Mouse (Mus musculus) liver, embryonic 14.5 days (tissue): ENCODE data around the gene Pcdh17.

Experiments
- CTCF ChIP-seq: IDR thresholded peaks from 2 replicates; pipeline ENCODE4 v1.5.1; 2016; ENCODE audit warnings: antibody characterized with exemption, low read depth, control low read depth
- EP300 ChIP-seq: IDR thresholded peaks from 2 replicates; pipeline ENCODE4 v1.6.1; 2016; ENCODE audit warnings: antibody characterized with exemption, low read depth

DNA sequence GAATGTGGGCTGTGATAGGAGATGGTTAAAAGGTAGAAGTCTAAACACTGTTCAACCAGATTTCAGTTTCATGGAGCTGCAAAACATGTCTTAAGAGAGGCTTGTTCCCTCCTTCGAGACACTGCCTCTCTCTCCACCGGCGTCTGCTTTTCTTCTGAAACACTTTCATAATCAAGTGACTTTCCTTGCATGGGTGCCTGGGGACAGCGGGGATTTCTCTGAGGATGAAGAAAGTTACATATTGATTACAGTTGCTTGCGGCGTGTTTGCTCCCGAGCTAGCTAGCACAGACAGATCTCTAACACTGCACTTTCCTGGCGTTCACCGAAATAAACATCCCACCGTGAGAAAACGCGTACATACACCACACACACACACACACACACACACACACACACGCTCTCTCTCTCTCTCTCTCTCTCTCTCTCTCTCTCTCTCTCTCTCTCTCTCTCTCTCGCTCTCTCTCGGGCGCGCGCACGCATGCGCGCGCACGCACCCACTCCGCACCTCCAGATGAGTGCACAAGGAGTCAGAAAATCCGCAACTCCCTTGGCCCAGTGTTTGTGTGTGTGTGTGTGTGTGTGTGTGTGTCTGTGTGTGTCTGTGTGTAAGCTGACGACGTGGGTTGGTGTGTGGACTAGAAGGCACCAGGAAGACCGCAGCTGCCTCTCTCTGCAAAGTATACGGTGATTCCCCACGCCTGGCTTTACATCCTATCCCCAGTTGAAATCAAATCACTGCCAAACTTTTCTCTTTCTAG lies 655 bp upstream of the Pcdh17 start:
- no peak for TF ChIP-seq CTCF
- TF ChIP-seq EP300, result no peak
